Mouse (Mus musculus) heart, adult 2 months (tissue): ENCODE data around the gene Nab2. TPM values are rescaled to one million over a fixed set of nuclear protein-coding genes. Genes with fewer than 3 reads are reported as not detected.

Source experiments
- DNase-seq, 2 experiments: peaks; one replicate each; pipeline ENCODE4 v3.0.0; 2021
- H3K27ac ChIP-seq: fragments of 200-600 bp; 2 replicates; pipeline ENCODE4 v1.8.1; 2022
- H3K27me3 ChIP-seq: fragments of 200-500 bp; 2 replicates; pipeline ENCODE4 v1.6.1; 2012; ENCODE audit warnings: mild to moderate bottlenecking, low read length, inconsistent platforms, mixed read lengths; ENCODE audit not compliant: control insufficient read depth, insufficient read depth
- H3K36me3 ChIP-seq: fragments of 200-500 bp; 2 replicates; pipeline ENCODE4 v1.6.1; 2012; ENCODE audit warnings: low read length, inconsistent platforms; ENCODE audit not compliant: control insufficient read depth, insufficient read depth
- H3K4me1 ChIP-seq: fragments of 200-500 bp; 2 replicates; pipeline ENCODE4 v1.6.1; 2011; ENCODE audit warnings: low read length; ENCODE audit not compliant: control insufficient read depth, insufficient read depth
- H3K4me3 ChIP-seq: fragments of 200-600 bp; 2 replicates; pipeline ENCODE4 v1.8.1; 2022
- H3K79me2 ChIP-seq: fragments of 200-500 bp; replicated peaks from 2 replicates; pipeline ENCODE4 v1.6.1; 2012; ENCODE audit warnings: mild to moderate bottlenecking, inconsistent platforms, low read length, moderate library complexity, mixed read lengths; ENCODE audit not compliant: control insufficient read depth, insufficient read depth
- H3K9ac ChIP-seq: fragments of 200-500 bp; 2 replicates; pipeline ENCODE4 v1.6.1; 2012; ENCODE audit warnings: low read depth, mild to moderate bottlenecking, control low read depth, inconsistent platforms, low read length, mixed read lengths
- CTCF ChIP-seq: fragments of 200-600 bp; IDR thresholded peaks from 2 replicates; pipeline ENCODE4 v1.8.1; 2022; ENCODE audit warnings: antibody characterized with exemption, mild to moderate bottlenecking, moderate library complexity
- EP300 ChIP-seq: fragments of 200-500 bp; IDR thresholded peaks from 2 replicates; pipeline ENCODE4 v1.6.1; 2011; ENCODE audit warnings: low read depth, low read length, control low read depth; ENCODE audit not compliant: insufficient read depth
- POLR2A ChIP-seq: fragments of 200-500 bp; IDR thresholded peaks from 2 replicates; pipeline ENCODE4 v1.6.1; 2011; ENCODE audit warnings: mild to moderate bottlenecking, low read depth, low read length, control low read depth; ENCODE audit not compliant: insufficient read depth
- whole genome bisulfite sequencing: fragments of 180-500 bp; shearing (Covaris S2); methylation state at CpG from one replicate; pipeline ENCODE4 v1.1.7; 2018; 5-methylcytosine and 5-hydroxymethylcytosine counted together
- intact Hi-C: fragments of 180-260 bp; cut with DNase I; formaldehyde crosslinking; loops from one replicate; pipeline ENCODE4 v1.15.1; 2025
- polyA plus RNA-seq: library from polyadenylated mRNA; depleted of rRNA; stranded (reverse); fragments of >200 nt; gene quantifications from 2 replicates; pipeline ENCODE4 v1.2.3, GENCODE M21; 2012
- total RNA-seq, 2 experiments: library from RNA; stranded (reverse); gene quantifications; 2 replicates each; pipeline ENCODE4 v1.2.3; 2021

Gene Nab2
- total and polyA plus RNA-seq, 3 experiments, result 5.0 to 10.0 (median 6.3) TPM

- intact Hi-C loops, result loop anchor here (5.0 to 10.0 kb wide), 2 partner anchors 41 to 314 kb away; partner anchors contain the start of gene Hsd17b6
- H3K27ac ChIP-seq, result no peak overlapping the region
- H3K79me2 ChIP-seq, result no peaks in the 10 kb centered on the region
- no peak overlapping the region for H3K9ac ChIP-seq
- no peak for TF ChIP-seq EP300
- H3K4me1 ChIP-seq, result no peaks in the 10 kb centered on the region
- no peak for DNase-seq
- 17% methylated on average over 1 of the region's 1 CpGs for WGBS
- H3K36me3 ChIP-seq, result no peaks in the 10 kb centered on the region
- H3K4me3 ChIP-seq, result no peak overlapping the region
- H3K27me3 ChIP-seq, result no peaks in the 10 kb centered on the region
Measured at GRCm38 (mm10) chr10:127691053-127691452, 22.7 kb upstream of the Nab2 start.

DNA sequence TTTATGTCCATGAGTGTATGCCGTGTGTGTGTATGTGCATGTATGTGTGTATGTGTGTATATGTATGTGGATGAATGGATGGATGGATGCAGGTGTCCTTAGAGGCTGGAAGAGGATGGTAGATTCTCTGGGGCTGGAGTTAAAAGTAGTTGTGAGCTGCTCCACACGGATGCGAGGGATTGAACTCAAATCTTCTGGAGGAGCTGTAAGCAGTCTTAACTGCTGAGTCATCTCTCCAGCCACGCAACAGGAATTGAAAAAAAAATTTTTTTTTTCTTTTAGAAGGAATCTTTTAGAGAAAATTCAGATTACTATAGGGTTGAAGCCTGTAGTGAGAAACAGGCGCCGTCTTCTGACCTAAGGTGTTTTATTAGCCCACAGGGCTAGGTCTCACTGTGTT is 14.5 kb upstream of the Nab2 start:
- intact Hi-C loops, result no loop called here
- WGBS, result 79% methylated on average over 6 of the region's 6 CpGs

DNA sequence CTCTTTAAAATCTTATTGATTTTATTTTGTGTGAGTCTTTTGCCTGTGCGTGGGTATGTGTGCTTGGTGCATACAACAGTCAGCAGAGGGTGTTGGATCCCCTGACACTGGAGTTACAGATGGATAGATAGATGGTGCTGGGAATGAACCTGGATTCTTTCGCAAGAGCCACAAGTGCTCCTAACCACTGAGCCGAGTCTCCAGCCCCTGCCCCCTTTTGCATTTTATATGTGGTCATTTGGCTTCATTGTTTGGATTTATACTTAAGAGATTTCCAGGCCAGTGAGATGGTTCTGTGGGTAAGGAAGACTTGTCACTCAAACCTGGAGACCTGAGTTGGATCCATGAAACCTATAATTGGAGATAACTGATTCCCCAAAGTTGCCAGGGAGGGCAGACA is 11.5 kb upstream of the Nab2 start:
- DNase-seq, result no peak
- Histone ChIP-seq H3K4me3 (no peak overlapping the region), H3K79me2 (no peaks in the 10 kb centered on the region), H3K36me3 (no peaks in the 10 kb centered on the region), H3K27ac (no peak overlapping the region), H3K9ac (no peak overlapping the region), H3K27me3 (no peaks in the 10 kb centered on the region), H3K4me1 (peaks cover 2% of the 10 kb centered on the region)
- 93% methylated on average over 3 of the region's 3 CpGs for WGBS
- no peak for TF ChIP-seq CTCF
- TF ChIP-seq EP300, result no peak
- no peak for TF ChIP-seq POLR2A
- intact Hi-C loops, result loop anchor here (5.0 kb wide), 2 partner anchors 57 to 113 kb away; partner anchors contain the start of gene Zbtb39

More for the DNA sequence above, 14.5 kb upstream of the Nab2 start:
- Histone ChIP-seq H3K79me2 (no peaks in the 10 kb centered on the region), H3K36me3 (no peaks in the 10 kb centered on the region), H3K27me3 (no peaks in the 10 kb centered on the region), H3K4me1 (no peaks in the 10 kb centered on the region; the same call in 1 of the 2 replicates), H3K9ac (no peak overlapping the region), H3K27ac (no peak overlapping the region), H3K4me3 (no peak overlapping the region)
- DNase-seq, result no peak
- TF ChIP-seq POLR2A (no peak), CTCF (no peak), EP300 (no peak)

DNA sequence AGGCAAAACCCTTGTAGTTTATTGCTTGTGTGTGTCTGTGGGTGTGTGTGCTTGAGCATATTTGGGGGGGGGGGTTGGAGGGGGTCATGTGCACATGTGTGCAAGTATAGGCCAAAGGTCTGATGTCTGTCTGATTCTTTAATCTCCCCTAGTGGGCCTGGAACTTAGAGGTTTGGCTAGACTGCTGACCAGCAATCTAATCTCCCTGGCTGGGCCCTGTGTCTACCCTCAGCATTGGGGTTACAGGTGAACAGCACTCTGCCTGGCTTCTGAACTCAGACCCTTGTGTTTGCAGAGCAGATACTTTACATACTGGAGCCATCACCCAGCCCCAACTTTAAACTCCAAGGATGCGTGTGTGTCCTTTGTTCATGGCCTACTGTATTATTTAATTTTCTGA is 10.8 kb upstream of the Nab2 start:
- DNase-seq, result no peak
- Histone ChIP-seq H3K4me1 (peaks cover 2% of the 10 kb centered on the region), H3K4me3 (no peak overlapping the region), H3K9ac (no peak overlapping the region), H3K27ac (no peak overlapping the region), H3K36me3 (no peaks in the 10 kb centered on the region), H3K27me3 (no peaks in the 10 kb centered on the region), H3K79me2 (no peaks in the 10 kb centered on the region)
- intact Hi-C loops, result loop anchor here (5.0 kb wide), 2 partner anchors 58 to 112 kb away; partner anchors contain the start of gene Zbtb39
- WGBS, result 92% methylated on average over 1 of the region's 1 CpGs
- TF ChIP-seq POLR2A, result no peak
- no peak for TF ChIP-seq CTCF

- Histone ChIP-seq H3K27me3 (no peaks in the 10 kb centered on the region), H3K27ac (peak overlapping the region; percentile 70), H3K4me3 (peak overlapping the region; percentile 62), H3K79me2 (no peaks in the 10 kb centered on the region), H3K36me3 (no peaks in the 10 kb centered on the region), H3K4me1 (peaks cover 2% of the 10 kb centered on the region), H3K9ac (no peak overlapping the region)
- peak in 1 of 2 experiments; percentile 63 for DNase-seq
- peak; percentile 80 for TF ChIP-seq CTCF
- peak; percentile 76 for TF ChIP-seq EP300
- no peak for TF ChIP-seq POLR2A
- 4% methylated on average over 14 of the region's 14 CpGs for WGBS
- intact Hi-C loops, result loop anchor here (5.0 kb wide), 2 partner anchors 60 to 110 kb away; partner anchors contain the start of gene Zbtb39
Measured at GRCm38 (mm10) chr10:127677591-127678336, 9.4 kb upstream of the Nab2 start.

GRCm38 (mm10) chr10:127676691-127677548 is 8.6 kb upstream of the Nab2 start:
- peak; percentile 91 to 96 for DNase-seq

More at GRCm38 (mm10) chr10:127676691-127677548, 8.6 kb upstream of the Nab2 start:
- Histone ChIP-seq H3K27ac (peak overlapping the region; percentile 74), H3K9ac (peak overlapping the region; percentile 72), H3K4me1 (peaks cover 2% of the 10 kb centered on the region), H3K79me2 (no peaks in the 10 kb centered on the region), H3K27me3 (no peaks in the 10 kb centered on the region), H3K36me3 (no peaks in the 10 kb centered on the region), H3K4me3 (peak overlapping the region; percentile 62)
- intact Hi-C loops, result loop anchor here (5.0 kb wide), 2 partner anchors 60 to 110 kb away; partner anchors contain the start of gene Zbtb39
- WGBS, result under 1% methylated on average over 71 of the region's 71 CpGs
- TF ChIP-seq POLR2A (peak; percentile 62; the same call in 1 of the 2 replicates), EP300 (0 out of 2 replicates have a peak, but pooled peaks have one; percentile 40), CTCF (no peak)
